Mouse (Mus musculus) liver, embryonic 14.5 days (tissue): Measurements from ENCODE around the gene Fasn.

Source experiments
- CTCF ChIP-seq: IDR thresholded peaks from 2 replicates; pipeline ENCODE4 v1.5.1; 2016; ENCODE audit warnings: antibody characterized with exemption, low read depth, control low read depth
- EP300 ChIP-seq: IDR thresholded peaks from 2 replicates; pipeline ENCODE4 v1.6.1; 2016; ENCODE audit warnings: antibody characterized with exemption, low read depth

DNA sequence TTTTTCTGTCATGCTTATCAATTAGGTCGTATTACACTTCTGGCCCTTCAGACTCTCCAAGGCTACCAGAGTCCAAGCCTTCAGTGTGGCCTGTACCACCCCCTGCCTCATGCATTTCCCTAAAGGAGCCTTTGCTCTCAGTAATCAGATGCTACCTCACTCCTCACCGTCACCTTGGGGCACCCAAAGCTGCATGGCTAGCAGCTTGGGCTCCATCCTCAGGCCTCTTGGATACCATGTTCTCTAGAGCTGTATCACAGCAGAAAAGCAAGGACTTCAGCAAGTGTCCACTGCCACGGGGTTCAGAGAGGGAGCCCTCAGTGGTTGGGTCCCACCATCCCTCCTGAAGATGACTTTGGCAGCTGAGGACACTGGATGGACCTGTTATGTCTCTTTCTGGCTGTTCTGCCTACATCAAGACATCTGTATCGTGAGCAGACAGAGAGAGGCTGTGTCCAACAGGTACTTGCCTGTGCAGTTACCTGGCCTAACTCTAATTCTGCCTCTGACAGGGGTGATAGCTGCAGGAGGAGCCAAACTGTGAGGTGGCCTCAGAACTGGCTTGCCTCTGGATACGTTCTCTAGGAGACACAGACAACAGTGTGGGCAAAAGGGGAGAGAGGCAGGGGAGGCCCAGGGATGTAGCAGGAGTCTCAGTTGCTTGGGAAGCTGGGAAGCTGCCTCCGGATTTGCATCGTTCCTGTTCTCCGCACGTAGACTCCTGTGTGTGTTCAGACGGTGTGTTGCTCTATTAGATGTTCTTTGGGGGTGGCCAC, 5.6 kb upstream of the Fasn start:
- TF ChIP-seq CTCF (no peak), EP300 (no peak)
